Mouse (Mus musculus): ENCODE data around the gene Myo10. TPM values are rescaled to one million over a fixed set of nuclear protein-coding genes. Genes with fewer than 3 reads are reported as not detected.
"Not testable (repeated sequence)": the region's sequence is repeated elsewhere in the genome, so short reads cannot be mapped to it uniquely, and the experiment has no call there.

Myo10 gene
- polyA plus RNA-seq, 1 experiment from 2014 or later: 12.5 TPM

DNA sequence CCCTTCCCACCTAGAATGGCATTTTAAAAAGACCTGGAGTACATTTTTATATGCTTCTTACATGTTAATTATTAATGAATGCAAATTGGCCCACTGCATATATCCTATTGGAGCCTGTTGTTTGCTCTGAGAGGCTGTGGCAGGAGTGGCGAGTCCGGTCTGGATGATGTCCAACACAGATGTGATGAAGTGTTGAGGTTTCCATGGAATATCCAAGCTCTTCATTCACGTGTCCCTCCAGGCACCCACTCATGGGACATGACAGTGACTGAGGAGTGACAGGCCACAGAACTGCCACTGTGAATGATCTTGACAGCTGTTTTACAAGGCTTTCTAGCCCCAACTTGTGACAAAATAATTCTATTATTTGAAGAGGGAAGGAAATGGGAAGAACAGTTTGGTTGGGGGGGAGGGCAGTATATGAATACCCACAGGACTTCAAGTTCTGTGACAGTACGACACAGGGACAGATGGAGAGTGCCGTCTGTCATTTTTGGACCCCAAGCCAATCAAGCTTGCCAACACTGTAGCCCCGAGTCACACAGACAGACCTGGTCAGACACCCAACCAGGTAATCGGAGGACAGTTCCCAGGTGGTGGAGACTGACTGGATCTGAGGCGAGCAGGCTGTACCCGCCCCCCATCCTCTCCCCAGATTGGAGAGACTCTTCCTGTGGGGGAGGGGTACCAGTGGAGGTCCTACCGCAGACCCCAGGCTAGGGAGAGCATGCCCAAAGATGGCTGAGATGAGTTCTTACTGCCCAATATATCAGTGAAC is 93.1 kb downstream of the Myo10 start:
- no peak for ATAC-seq (replicated peaks; ENCODE audit: insufficient number of reproducible peaks, insufficient read depth, low FRiP score, low read depth)
- Histone ChIP-seq H3K4me1 (replicated peaks) (no peaks in the 10 kb centered on the region; the same call in 1 of the 2 replicates), H3K27ac (no peak overlapping the region), H3K9ac (no peak overlapping the region), H3K9me3 (replicated peaks) (no peaks in the 10 kb centered on the region), H3K36me3 (no peaks in the 10 kb centered on the region), H3K4me3 (no peak overlapping the region), H3K27me3 (no peaks in the 10 kb centered on the region), H3K4me2 (no peak overlapping the region)
- WGBS: 58% methylated on average over 10 of the region's 10 CpGs

DNA sequence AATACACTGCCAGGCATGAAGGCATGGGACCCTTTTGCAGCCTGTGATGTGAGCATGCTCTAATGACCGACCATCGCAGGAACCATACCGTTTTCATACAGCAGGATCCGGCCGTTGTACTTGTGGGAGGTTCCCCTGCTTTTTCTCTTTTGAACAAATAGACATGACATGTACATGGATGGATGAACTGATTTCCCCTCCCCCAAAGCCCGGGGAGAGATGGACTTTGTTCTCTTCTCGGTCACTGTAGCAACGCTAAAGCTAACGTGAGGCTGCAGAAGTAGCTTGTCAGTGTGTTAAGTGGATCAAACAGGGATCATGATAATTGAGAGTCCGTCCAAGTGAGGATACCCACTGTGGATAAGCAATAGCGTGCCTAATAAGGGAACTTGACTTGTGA is 93.7 kb downstream of the Myo10 start:
- 70% methylated on average over 11 of the region's 11 CpGs for WGBS

DNA sequence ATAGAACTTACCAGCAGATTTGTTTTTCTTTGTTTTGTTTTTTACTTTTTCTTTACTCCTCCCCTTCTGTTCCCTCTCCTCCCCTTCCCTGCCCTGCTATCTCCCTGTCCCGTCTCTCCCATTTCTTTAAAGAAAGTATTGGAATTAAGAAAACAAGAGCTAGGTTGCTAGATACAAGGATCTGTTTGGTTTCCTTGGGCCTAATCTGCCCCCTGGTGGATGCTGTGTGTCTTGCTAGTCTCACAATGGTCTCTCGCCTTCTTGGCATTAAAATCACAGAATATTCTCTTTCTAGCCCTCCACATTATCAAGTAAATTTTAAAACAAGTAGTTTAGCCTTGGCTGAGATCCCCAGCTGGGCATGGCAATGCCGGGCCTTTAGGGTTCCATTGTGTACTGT is 94.7 kb downstream of the Myo10 start:
- Histone ChIP-seq H3K9ac (no peak overlapping the region), H3K9me3 (replicated peaks) (no peaks in the 10 kb centered on the region), H3K4me3 (no peak overlapping the region), H3K4me2 (no peak overlapping the region), H3K27me3 (no peaks in the 10 kb centered on the region), H3K4me1 (replicated peaks) (no peaks in the 10 kb centered on the region; the same call in 1 of the 2 replicates), H3K27ac (no peak overlapping the region), H3K36me3 (no peaks in the 10 kb centered on the region)
- 23% methylated on average over 3 of the region's 3 CpGs for WGBS
- no peak for ATAC-seq (replicated peaks; ENCODE audit: insufficient number of reproducible peaks, insufficient read depth, low FRiP score, low read depth)

More for the DNA sequence above, 93.7 kb downstream of the Myo10 start:
- Histone ChIP-seq H3K27me3 (no peaks in the 10 kb centered on the region), H3K4me2 (no peak overlapping the region), H3K27ac (no peak overlapping the region), H3K9me3 (replicated peaks) (no peaks in the 10 kb centered on the region), H3K9ac (no peak overlapping the region), H3K4me3 (no peak overlapping the region), H3K4me1 (replicated peaks) (no peaks in the 10 kb centered on the region; the same call in 1 of the 2 replicates), H3K36me3 (no peaks in the 10 kb centered on the region)
- ATAC-seq (replicated peaks; ENCODE audit: insufficient number of reproducible peaks, insufficient read depth, low FRiP score, low read depth): no peak

- H3K9ac ChIP-seq; H3K4me1 ChIP-seq (replicated peaks); H3K27ac ChIP-seq; H3K36me3 ChIP-seq; H3K4me2 ChIP-seq; ATAC-seq (replicated peaks; ENCODE audit: insufficient number of reproducible peaks, insufficient read depth, low FRiP score, low read depth); H3K9me3 ChIP-seq (replicated peaks); H3K27me3 ChIP-seq; H3K4me3 ChIP-seq: not testable (repeated sequence)
- WGBS: 87% methylated on average over 4 of the region's 4 CpGs
Measured at GRCm38 (mm10) chr15:25718104-25718503, 95.8 kb downstream of the Myo10 start.

DNA sequence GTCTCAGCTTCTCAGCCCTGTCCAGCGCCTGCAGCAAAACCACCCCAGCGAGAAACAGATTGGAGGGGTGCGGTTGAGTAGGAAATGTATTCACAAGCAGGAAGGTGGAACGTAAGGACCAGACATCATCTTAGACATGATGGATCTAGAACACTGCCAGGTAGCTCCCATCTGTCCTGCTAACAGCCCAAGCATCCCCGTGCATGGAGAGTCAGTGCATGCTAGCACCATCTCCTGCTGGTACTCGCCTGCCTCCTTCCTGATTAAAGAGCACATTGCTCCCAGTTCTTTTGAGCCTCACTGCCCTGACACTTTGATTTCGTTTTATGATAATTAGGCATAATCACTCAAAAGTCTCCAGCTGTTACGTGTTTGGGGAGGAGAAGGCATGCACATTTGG is 96.9 kb downstream of the Myo10 start:
- no peak for ATAC-seq (replicated peaks; ENCODE audit: insufficient number of reproducible peaks, insufficient read depth, low FRiP score, low read depth)
- 81% methylated on average over 8 of the region's 8 CpGs for WGBS
- H3K4me1 ChIP-seq (replicated peaks): no peaks in the 10 kb centered on the region; the same call in 1 of the 2 replicates

GRCm38 (mm10) chr15:25720263-25720662 is 97.9 kb downstream of the Myo10 start:
- 81% methylated on average over 6 of the region's 6 CpGs for WGBS
- Histone ChIP-seq H3K27me3 (no peaks in the 10 kb centered on the region), H3K9ac (no peak overlapping the region), H3K4me1 (replicated peaks) (no peaks in the 10 kb centered on the region; the same call in 1 of the 2 replicates), H3K4me3 (no peak overlapping the region), H3K9me3 (replicated peaks) (no peaks in the 10 kb centered on the region), H3K36me3 (no peaks in the 10 kb centered on the region), H3K4me2 (no peak overlapping the region), H3K27ac (no peak overlapping the region)
- ATAC-seq (replicated peaks; ENCODE audit: insufficient number of reproducible peaks, insufficient read depth, low FRiP score, low read depth): no peak

More for the DNA sequence above, 96.9 kb downstream of the Myo10 start:
- Histone ChIP-seq H3K4me3 (no peak overlapping the region), H3K9me3 (replicated peaks) (no peaks in the 10 kb centered on the region), H3K36me3 (no peaks in the 10 kb centered on the region), H3K27me3 (no peaks in the 10 kb centered on the region), H3K9ac (no peak overlapping the region), H3K27ac (no peak overlapping the region), H3K4me2 (no peak overlapping the region)

DNA sequence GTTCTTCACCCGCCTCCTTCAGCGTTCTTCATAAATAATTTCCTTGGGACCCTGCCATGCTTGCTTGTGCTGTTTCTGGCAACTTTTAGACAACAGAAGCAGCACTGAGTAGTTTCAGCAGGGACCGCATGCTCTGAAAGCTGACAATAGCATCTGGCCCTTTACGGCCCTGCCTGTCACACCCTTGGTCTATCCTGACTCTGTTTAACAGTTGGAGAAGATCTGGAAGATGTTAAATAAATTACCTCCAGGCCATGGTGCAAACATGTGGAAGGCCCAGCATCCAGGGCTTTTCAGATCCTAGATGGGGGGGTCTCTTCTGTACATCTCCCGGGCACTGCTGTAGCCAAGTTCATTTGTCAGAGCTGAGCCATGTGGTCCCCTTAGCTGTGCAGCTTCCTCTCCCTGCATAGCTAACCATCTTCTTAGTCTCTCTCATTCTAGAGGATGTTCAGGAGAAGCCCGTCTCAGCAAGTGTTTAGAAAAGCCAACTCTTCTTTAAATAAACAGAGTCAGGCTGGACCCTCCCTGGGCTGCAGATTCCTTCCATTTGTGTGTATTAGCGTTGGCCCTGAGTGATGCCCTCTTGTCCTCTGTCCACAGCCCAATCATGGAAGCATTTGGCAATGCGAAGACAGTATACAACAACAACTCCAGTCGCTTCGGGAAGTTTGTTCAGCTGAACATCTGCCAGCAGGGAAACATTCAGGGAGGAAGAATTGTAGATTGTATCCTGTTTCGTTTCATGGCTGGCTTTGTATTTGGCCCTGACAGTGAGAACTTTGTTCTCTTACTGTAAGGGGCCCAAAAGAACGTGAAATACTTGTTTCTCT is 101.2 kb downstream of the Myo10 start:
- Histone ChIP-seq H3K36me3 (no peaks in the 10 kb centered on the region), H3K9ac (no peak overlapping the region), H3K9me3 (replicated peaks) (no peaks in the 10 kb centered on the region), H3K4me1 (replicated peaks) (0 out of 2 replicates have a peak, but pooled peaks cover 3% of the 10 kb centered on the region), H3K4me2 (no peak overlapping the region), H3K4me3 (no peak overlapping the region), H3K27ac (no peak overlapping the region), H3K27me3 (no peaks in the 10 kb centered on the region)
- WGBS: 55% methylated on average over 12 of the region's 12 CpGs
- ATAC-seq (replicated peaks; ENCODE audit: insufficient number of reproducible peaks, insufficient read depth, low FRiP score, low read depth): no peak; the same call in 1 of the 2 replicates

- Histone ChIP-seq H3K27ac (no peak overlapping the region), H3K4me2 (no peak overlapping the region), H3K36me3 (no peaks in the 10 kb centered on the region), H3K4me1 (replicated peaks) (0 out of 2 replicates have a peak, but pooled peaks cover 3% of the 10 kb centered on the region), H3K9ac (no peak overlapping the region), H3K9me3 (replicated peaks) (no peaks in the 10 kb centered on the region), H3K27me3 (no peaks in the 10 kb centered on the region), H3K4me3 (no peak overlapping the region)
- ATAC-seq (replicated peaks; ENCODE audit: insufficient number of reproducible peaks, insufficient read depth, low FRiP score, low read depth): no peak
- WGBS: 92% methylated on average over 6 of the region's 6 CpGs
Measured at GRCm38 (mm10) chr15:25724549-25724948, 102.2 kb downstream of the Myo10 start.

DNA sequence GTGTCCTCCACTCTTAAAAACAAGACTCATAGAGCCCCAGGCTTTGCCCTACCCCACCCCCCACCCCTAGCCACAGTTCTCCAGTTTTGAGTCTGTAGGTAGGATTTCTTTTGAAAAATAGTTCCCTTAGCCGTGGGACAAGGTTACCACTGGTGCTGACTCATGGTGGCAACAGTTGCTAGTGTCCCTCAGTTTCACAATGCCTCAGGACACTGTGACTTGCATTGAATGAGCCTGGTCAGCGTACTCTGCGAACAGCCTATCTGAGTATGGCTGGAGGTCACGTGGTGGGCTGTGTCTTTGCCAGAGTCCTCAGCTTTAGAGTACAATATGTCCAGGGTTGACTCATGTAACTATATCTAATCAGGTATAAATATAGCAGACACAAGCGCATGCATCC is 104.5 kb downstream of the Myo10 start:
- no peak overlapping the region for H3K9ac ChIP-seq
- no peaks in the 10 kb centered on the region for H3K9me3 ChIP-seq (replicated peaks)
- no peaks in the 10 kb centered on the region for H3K36me3 ChIP-seq
- peak; percentile 87 for ATAC-seq (replicated peaks; ENCODE audit: insufficient number of reproducible peaks, insufficient read depth, low FRiP score, low read depth)
- peak overlapping the region; percentile 35 for H3K27ac ChIP-seq
- 46% methylated on average over 5 of the region's 5 CpGs for WGBS
- peak overlapping the region; percentile 7; the same call in 1 of the 2 replicates for H3K4me2 ChIP-seq
- H3K27me3 ChIP-seq: no peaks in the 10 kb centered on the region
- no peak overlapping the region for H3K4me3 ChIP-seq
- H3K4me1 ChIP-seq (replicated peaks): 0 out of 2 replicates have a peak, but pooled peaks cover 3% of the 10 kb centered on the region

DNA sequence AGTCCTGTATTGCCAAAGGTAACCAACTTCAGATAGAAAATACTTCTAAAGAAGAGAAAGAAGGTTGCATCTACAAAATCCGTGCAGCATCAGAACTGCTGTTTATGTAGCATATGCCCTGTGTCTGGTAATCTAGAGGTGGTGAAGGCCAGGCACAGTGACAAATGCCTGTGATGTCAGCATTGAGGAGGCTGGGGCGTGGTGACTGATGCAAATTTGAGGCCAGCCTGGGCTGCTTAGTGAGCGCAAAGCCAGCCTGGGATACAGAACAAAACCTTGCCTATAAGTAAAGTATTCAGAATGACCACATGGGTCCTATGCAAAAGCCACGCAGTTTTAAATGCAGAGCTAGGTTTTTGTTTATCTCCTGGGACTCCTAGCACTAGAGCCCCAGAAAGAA is 106.2 kb downstream of the Myo10 start:
- Histone ChIP-seq H3K36me3 (no peaks in the 10 kb centered on the region), H3K4me2 (no peak overlapping the region), H3K27ac (no peak overlapping the region), H3K4me1 (replicated peaks) (0 out of 2 replicates have a peak, but pooled peaks cover 3% of the 10 kb centered on the region), H3K9me3 (replicated peaks) (no peaks in the 10 kb centered on the region), H3K27me3 (no peaks in the 10 kb centered on the region), H3K9ac (no peak overlapping the region), H3K4me3 (no peak overlapping the region)
- no peak for ATAC-seq (replicated peaks; ENCODE audit: insufficient number of reproducible peaks, insufficient read depth, low FRiP score, low read depth)
- WGBS: 78% methylated on average over 4 of the region's 4 CpGs

GRCm38 (mm10) chr15:25731053-25731452 is 108.7 kb downstream of the Myo10 start:
- H3K9me3 ChIP-seq (replicated peaks): no peaks in the 10 kb centered on the region
- 0 out of 2 replicates have a peak overlapping the region, but pooled peaks have one; percentile 18 for H3K4me2 ChIP-seq
- H3K9ac ChIP-seq: no peak overlapping the region
- no peak overlapping the region for H3K4me3 ChIP-seq
- no peaks in the 10 kb centered on the region for H3K36me3 ChIP-seq
- ATAC-seq (replicated peaks; ENCODE audit: insufficient number of reproducible peaks, insufficient read depth, low FRiP score, low read depth): no peak
- no peaks in the 10 kb centered on the region for H3K27me3 ChIP-seq
- WGBS: 47% methylated on average over 9 of the region's 9 CpGs
- H3K4me1 ChIP-seq (replicated peaks): 0 out of 2 replicates have a peak, but pooled peaks cover 3% of the 10 kb centered on the region
- H3K27ac ChIP-seq: no peak overlapping the region

Data from heart, embryonic 15.5 days (tissue).